Mouse (Mus musculus) forebrain, embryonic 11.5 days (tissue): ENCODE measurements around the gene Gnb1. TPM values are rescaled to one million over a fixed set of nuclear protein-coding genes. Genes with fewer than 3 reads are reported as not detected.
A peak's percentile ranks its signal among the peaks of the same experiment; 100 is the strongest.
"Not testable (repeated sequence)": the region's sequence is repeated elsewhere in the genome, so short reads cannot be mapped to it uniquely, and the experiment has no call there.

Experiments
- ATAC-seq: fragments of 200-750 bp; cut with Nextera tagmentation; replicated peaks from 2 replicates; pipeline ENCODE4 v1.8.0; 2017; ENCODE audit warnings: moderate TSS enrichment; ENCODE audit not compliant: low FRiP score
- DNase-seq: peaks from one replicate; pipeline ENCODE4 v3.0.0-alpha.2; 2017; ENCODE audit warnings: low spot score
- H3K27ac ChIP-seq: fragments of 300-500 bp; sonication (generic); 2 replicates; pipeline ENCODE4 v1.5.1; 2014; ENCODE audit warnings: low read depth, low read length
- H3K27me3 ChIP-seq: fragments of 300-500 bp; sonication (generic); 2 replicates; pipeline ENCODE4 v1.6.1; 2014; ENCODE audit warnings: mild to moderate bottlenecking, low read length, mixed read lengths; ENCODE audit not compliant: control insufficient read depth, insufficient read depth
- H3K36me3 ChIP-seq: fragments of 300-500 bp; sonication (generic); 2 replicates; pipeline ENCODE4 v1.6.1; 2014; ENCODE audit warnings: mild to moderate bottlenecking, low read length, moderate library complexity, mixed read lengths; ENCODE audit not compliant: control insufficient read depth, insufficient read depth
- H3K4me1 ChIP-seq: fragments of 300-500 bp; sonication (generic); replicated peaks from 2 replicates; pipeline ENCODE4 v1.6.1; 2014; ENCODE audit warnings: low read length, mixed read lengths; ENCODE audit not compliant: control insufficient read depth, insufficient read depth
- H3K4me2 ChIP-seq: fragments of 300-500 bp; sonication (generic); 2 replicates; pipeline ENCODE4 v1.6.1; 2014; ENCODE audit warnings: low read depth, mild to moderate bottlenecking, low read length, moderate library complexity, mixed read lengths; ENCODE audit not compliant: severe bottlenecking
- H3K4me3 ChIP-seq: fragments of 300-500 bp; sonication (generic); 2 replicates; pipeline ENCODE4 v1.5.1; 2014; ENCODE audit warnings: low read depth, low read length
- H3K9ac ChIP-seq: fragments of 300-500 bp; sonication (generic); 2 replicates; pipeline ENCODE4 v1.6.1; 2014; ENCODE audit warnings: low read length
- H3K9me3 ChIP-seq: fragments of 300-500 bp; sonication (generic); 2 replicates; pipeline ENCODE4 v1.6.1; 2016; ENCODE audit warnings: low read length, mixed read lengths; ENCODE audit not compliant: control insufficient read depth
- WGBS: fragments of 180-500 bp; shearing (Covaris S2); extraction: QIAGEN DNeasy Blood & Tissue Kit; methylation state at CpG from one replicate; pipeline ENCODE4 v1.1.7; 2014; 5-methylcytosine and 5-hydroxymethylcytosine counted together
- polyA plus RNA-seq: library from polyadenylated mRNA; unstranded; fragments of >200 nt; fragmentation: Nextera tagmentation; extraction: Ambion mirVana; gene quantifications from 2 replicates; pipeline ENCODE4 v1.2.1, GENCODE M21; 2014

Gene Gnb1
- polyA plus RNA-seq, 1 experiment from 2014 or later, result 745 TPM

GRCm38 (mm10) chr4:155564315-155565069 lies 73.3 kb downstream of the Gnb1 start:
- Histone ChIP-seq H3K9ac (peak overlapping the region; percentile 79), H3K4me3 (peak overlapping the region; percentile 76), H3K36me3 (peaks cover 6% of the 10 kb centered on the region), H3K27me3 (no peaks in the 10 kb centered on the region), H3K9me3 (no peaks in the 10 kb centered on the region), H3K4me2 (peak overlapping the region; percentile 92), H3K27ac (peak overlapping the region; percentile 80; the same call in 1 of the 2 replicates), H3K4me1 (peaks cover 14% of the 10 kb centered on the region)
- DNase-seq, result no peak
- 20% methylated on average over 20 of the region's 20 CpGs for WGBS
- ATAC-seq, result no peak

- Histone ChIP-seq H3K27ac (no peak overlapping the region), H3K4me2 (no peak overlapping the region), H3K36me3 (no peaks in the 10 kb centered on the region), H3K9ac (no peak overlapping the region), H3K27me3 (no peaks in the 10 kb centered on the region), H3K9me3 (no peaks in the 10 kb centered on the region), H3K4me1 (peaks cover 12% of the 10 kb centered on the region), H3K4me3 (no peak overlapping the region)
- WGBS, result 86% methylated on average over 8 of the region's 8 CpGs
- no peak for ATAC-seq
- no peak for DNase-seq
These were observed 75.4 kb downstream of the Gnb1 start for GRCm38 (mm10) chr4:155566555-155566954.

- DNase-seq, result no peak
These were observed 77.0 kb downstream of the Gnb1 start for GRCm38 (mm10) chr4:155568170-155568569.

GRCm38 (mm10) chr4:155568632-155569370 lies 77.6 kb downstream of the Gnb1 start:
- no peak overlapping the region for H3K4me3 ChIP-seq
- no peaks in the 10 kb centered on the region for H3K9me3 ChIP-seq
- no peak for ATAC-seq
- H3K27ac ChIP-seq, result no peak overlapping the region
- peaks cover 7% of the 10 kb centered on the region for H3K4me1 ChIP-seq
- H3K36me3 ChIP-seq, result no peaks in the 10 kb centered on the region
- 0 out of 2 replicates have a peak overlapping the region, but pooled peaks have one; percentile 27 for H3K9ac ChIP-seq
- no peak overlapping the region for H3K4me2 ChIP-seq
- no peak for DNase-seq
- no peaks in the 10 kb centered on the region for H3K27me3 ChIP-seq
- WGBS, result 93% methylated on average over 7 of the region's 7 CpGs

More at GRCm38 (mm10) chr4:155568170-155568569, 77.0 kb downstream of the Gnb1 start:
- no peaks in the 10 kb centered on the region for H3K9me3 ChIP-seq
- no peak overlapping the region for H3K9ac ChIP-seq
- ATAC-seq, result no peak
- H3K27ac ChIP-seq, result no peak overlapping the region
- H3K4me3 ChIP-seq, result no peak overlapping the region
- peaks cover 7% of the 10 kb centered on the region for H3K4me1 ChIP-seq
- no peaks in the 10 kb centered on the region for H3K27me3 ChIP-seq
- H3K36me3 ChIP-seq, result no peaks in the 10 kb centered on the region
- 48% methylated on average over 2 of the region's 2 CpGs for WGBS
- H3K4me2 ChIP-seq, result no peak overlapping the region

DNA sequence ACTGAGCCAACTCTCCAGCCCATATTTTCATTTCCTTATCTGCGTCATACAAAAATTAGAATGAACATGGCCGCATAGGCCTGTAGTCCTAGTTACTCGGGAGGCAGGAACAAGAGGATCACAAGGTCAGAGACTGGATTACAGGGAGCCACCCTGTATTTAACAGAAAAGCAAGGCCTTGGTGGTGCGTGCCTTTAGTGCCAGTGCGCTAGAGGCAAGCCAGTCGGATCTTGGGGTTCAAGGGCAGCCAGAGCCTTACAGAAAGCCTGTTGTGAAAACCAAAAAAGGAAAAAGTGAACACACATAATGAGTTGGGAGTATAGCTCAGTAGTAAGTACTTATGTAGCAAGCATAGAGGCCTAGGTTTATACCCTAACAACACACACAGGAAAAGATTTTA lies 78.7 kb downstream of the Gnb1 start:
- Histone ChIP-seq H3K27me3 (no peaks in the 10 kb centered on the region), H3K27ac (no peak overlapping the region), H3K36me3 (no peaks in the 10 kb centered on the region), H3K9ac (no peak overlapping the region), H3K4me2 (no peak overlapping the region), H3K9me3 (no peaks in the 10 kb centered on the region), H3K4me3 (no peak overlapping the region), H3K4me1 (peaks cover 4% of the 10 kb centered on the region)
- WGBS, result 94% methylated on average over 6 of the region's 6 CpGs
- no peak for DNase-seq
- no peak for ATAC-seq

GRCm38 (mm10) chr4:155570315-155570714 lies 79.2 kb downstream of the Gnb1 start:
- 92% methylated on average over 11 of the region's 11 CpGs for WGBS
- not testable (repeated sequence) for H3K4me2 ChIP-seq, DNase-seq, ATAC-seq, H3K27ac ChIP-seq, H3K27me3 ChIP-seq, H3K4me3 ChIP-seq, H3K36me3 ChIP-seq, H3K9me3 ChIP-seq, H3K9ac ChIP-seq, H3K4me1 ChIP-seq

DNA sequence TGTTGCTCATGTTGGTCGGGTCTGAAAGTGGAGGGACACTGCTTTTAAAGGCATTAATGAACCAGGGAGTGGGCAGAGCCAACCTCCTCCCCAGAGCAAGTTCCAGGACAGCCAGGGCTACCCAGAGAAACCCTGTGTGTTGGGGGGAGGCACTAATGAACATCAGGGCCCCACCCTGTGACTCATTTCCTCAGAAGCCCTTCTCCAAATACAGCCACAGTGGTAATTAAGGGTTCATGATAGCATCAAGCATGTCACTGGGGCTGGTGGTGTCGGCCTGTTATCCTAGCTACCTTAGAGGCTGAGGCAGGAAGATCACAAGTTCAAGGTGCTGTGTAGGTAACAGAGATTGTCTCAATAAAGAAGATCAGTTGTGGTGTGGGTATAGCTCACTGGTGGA lies 80.3 kb downstream of the Gnb1 start:
- WGBS, result 75% methylated on average over 2 of the region's 2 CpGs
- DNase-seq (no peak), ATAC-seq (no peak)
- no peaks in the 10 kb centered on the region for H3K4me1 ChIP-seq
- no peaks in the 10 kb centered on the region for H3K36me3 ChIP-seq
- H3K9ac ChIP-seq, result no peak overlapping the region
- H3K4me3 ChIP-seq, result no peak overlapping the region
- H3K27me3 ChIP-seq, result no peaks in the 10 kb centered on the region
- H3K4me2 ChIP-seq, result no peak overlapping the region
- H3K9me3 ChIP-seq, result no peaks in the 10 kb centered on the region
- no peak overlapping the region for H3K27ac ChIP-seq

- 100% methylated on average over 2 of the region's 2 CpGs for WGBS
- no peak for DNase-seq
These were observed 82.0 kb downstream of the Gnb1 start for GRCm38 (mm10) chr4:155573155-155573554.

More at GRCm38 (mm10) chr4:155573155-155573554, 82.0 kb downstream of the Gnb1 start:
- Histone ChIP-seq H3K4me1 (no peaks in the 10 kb centered on the region), H3K27ac (no peak overlapping the region), H3K27me3 (no peaks in the 10 kb centered on the region), H3K9ac (no peak overlapping the region), H3K4me3 (no peak overlapping the region), H3K9me3 (no peaks in the 10 kb centered on the region), H3K4me2 (no peak overlapping the region), H3K36me3 (peaks cover 3% of the 10 kb centered on the region)
- no peak for ATAC-seq
